Mouse (Mus musculus) CH12.LX (cell line): ENCODE measurements around the gene Samd13. TPM values are rescaled to one million over a fixed set of nuclear protein-coding genes. Genes with fewer than 3 reads are reported as not detected.

ENCODE experiments used
- DNase-seq: peaks from one replicate; pipeline ENCODE4 v3.0.0-alpha.2; 2013; ENCODE audit errors: extremely low read depth
- H3K27ac ChIP-seq: 2 replicates; pipeline ENCODE4 v1.5.1; 2012; ENCODE audit warnings: low read depth, mild to moderate bottlenecking, control low read depth, moderate library complexity; ENCODE audit not compliant: insufficient read depth
- H3K27me3 ChIP-seq: replicated peaks from 2 replicates; pipeline ENCODE3; 2012; ENCODE audit warnings: inconsistent platforms
- H3K36me3 ChIP-seq, 2 experiments: replicated peaks in 1 of 2; 2 replicates each; pipeline versions ENCODE3 to v1.6.1; 2012; ENCODE audit warnings: inconsistent platforms in 1 of 2, low read length in 1 of 2, mild to moderate bottlenecking in 1 of 2, mixed read lengths in 1 of 2, moderate library complexity in 1 of 2; ENCODE audit not compliant: control insufficient read depth in 1 of 2, insufficient read depth in 1 of 2
- H3K4me1 ChIP-seq, 2 experiments: 2 replicates each; pipeline ENCODE4 v1.6.1; 2012; ENCODE audit warnings: inconsistent platforms in 1 of 2, moderate library complexity in 1 of 2; ENCODE audit not compliant: insufficient read depth in 2 of 2, control insufficient read depth in 1 of 2
- H3K4me2 ChIP-seq: 2 replicates; pipeline ENCODE4 v1.6.1; 2012; ENCODE audit warnings: low read depth, mild to moderate bottlenecking, control low read depth; ENCODE audit not compliant: poor library complexity, insufficient read depth, severe bottlenecking
- H3K4me3 ChIP-seq, 3 experiments: fragments of 150-350 bp in 1 of 3; sonication (generic) in 1 of 3; replicated peaks in 1 of 3; 2 replicates each; pipeline versions ENCODE3 to v1.5.1; 2011 to 2012; ENCODE audit warnings: low read depth in 2 of 3, low read length in 2 of 3, mild to moderate bottlenecking in 2 of 3, moderate library complexity in 2 of 3, control low read depth in 1 of 3, improper control_type of control experiment in 1 of 3, inconsistent platforms in 1 of 3, mixed read lengths in 1 of 3; ENCODE audit not compliant: poor library complexity in 1 of 3
- H3K79me2 ChIP-seq: replicated peaks from 2 replicates; pipeline ENCODE4 v1.6.1; 2012; ENCODE audit warnings: mild to moderate bottlenecking, moderate library complexity; ENCODE audit not compliant: control insufficient read depth, poor library complexity, insufficient read depth, severe bottlenecking; ENCODE audit errors: extremely low read depth
- H3K9ac ChIP-seq: 2 replicates; pipeline ENCODE4 v1.6.1; 2012; ENCODE audit warnings: low read depth, mild to moderate bottlenecking, control low read depth, moderate library complexity; ENCODE audit not compliant: insufficient read depth
- H3K9me3 ChIP-seq: replicated peaks from 2 replicates; pipeline ENCODE3; 2012; ENCODE audit warnings: low read length, inconsistent platforms, mixed read lengths
- BHLHE40 ChIP-seq: IDR thresholded peaks from 2 replicates; pipeline ENCODE4 v1.6.1; 2011; ENCODE audit warnings: mild to moderate bottlenecking, low read depth, low read length, improper control_type of control experiment
- CTCF ChIP-seq, 2 experiments: IDR thresholded peaks in 1 of 2; conservative IDR thresholded peaks in 1 of 2; 2 replicates each; pipeline ENCODE4 v1.5.1; 2011 to 2012; ENCODE audit warnings: low read depth in 2 of 2, low read length in 2 of 2, improper control_type of control experiment in 1 of 2, inconsistent platforms in 1 of 2, mild to moderate bottlenecking in 1 of 2, moderate library complexity in 1 of 2
- E2F4 ChIP-seq: IDR thresholded peaks from 2 replicates; pipeline ENCODE4 v1.6.1; 2011; ENCODE audit warnings: low read depth, low read length, improper control_type of control experiment; ENCODE audit not compliant: insufficient replicate concordance
- ELF1 ChIP-seq: IDR thresholded peaks from 2 replicates; pipeline ENCODE4 v1.6.1; 2014; ENCODE audit warnings: low read depth, mild to moderate bottlenecking, inconsistent platforms, low read length, improper control_type of control experiment
- EP300 ChIP-seq: IDR thresholded peaks from 2 replicates; pipeline ENCODE4 v1.6.1; 2011; ENCODE audit warnings: low read length, improper control_type of control experiment
- HCFC1 ChIP-seq: IDR thresholded peaks from 2 replicates; pipeline ENCODE4 v1.6.1; 2012; ENCODE audit warnings: low read depth, mild to moderate bottlenecking, inconsistent platforms, low read length, improper control_type of control experiment
- JUND ChIP-seq: conservative IDR thresholded peaks from 2 replicates; pipeline ENCODE4 v1.6.1; 2011; ENCODE audit warnings: low read depth, low read length, improper control_type of control experiment
- MAFK ChIP-seq: IDR thresholded peaks from 2 replicates; pipeline ENCODE4 v1.6.1; 2011; ENCODE audit warnings: low read length, improper control_type of control experiment; ENCODE audit not compliant: insufficient replicate concordance
- MXI1 ChIP-seq: IDR thresholded peaks from 2 replicates; pipeline ENCODE4 v1.6.1; 2011; ENCODE audit warnings: mild to moderate bottlenecking, low read depth, low read length, improper control_type of control experiment
- PAX5 ChIP-seq: IDR thresholded peaks from 2 replicates; pipeline ENCODE4 v1.6.1; 2012; ENCODE audit warnings: low read length, inconsistent platforms, mixed read lengths
- POLR2A ChIP-seq: IDR thresholded peaks from 2 replicates; pipeline ENCODE4 v1.6.1; 2011; ENCODE audit warnings: low read depth, mild to moderate bottlenecking, improper control_type of control experiment, low read length
- RCOR1 ChIP-seq: conservative IDR thresholded peaks from 2 replicates; pipeline ENCODE4 v1.6.1; 2012; ENCODE audit warnings: low read depth, mild to moderate bottlenecking, inconsistent platforms, low read length, improper control_type of control experiment
- TBP ChIP-seq: conservative IDR thresholded peaks from 2 replicates; pipeline ENCODE4 v1.6.1; 2011; ENCODE audit warnings: low read depth, low read length, improper control_type of control experiment
- ZC3H11A ChIP-seq: IDR thresholded peaks from 2 replicates; pipeline ENCODE4 v1.6.1; 2012; ENCODE audit warnings: low read depth, mild to moderate bottlenecking, inconsistent platforms, low read length, improper control_type of control experiment
- ZMIZ1 ChIP-seq: IDR thresholded peaks from 2 replicates; pipeline ENCODE4 v1.6.1; 2012; ENCODE audit warnings: low read depth, mild to moderate bottlenecking, inconsistent platforms, low read length, improper control_type of control experiment
- dilution Hi-C: fragments of 300-500 bp; cut with MboI; formaldehyde crosslinking; loops from 2 replicates; pipeline ENCODE4 v1.14.3; 2020; ENCODE audit warnings: low sequenced_read_pairs; ENCODE audit not compliant: extremely low pct_unique_long_range_greater_than_20kb, extremely low pct_ligation_motif_present
- in situ Hi-C: fragments of 300-500 bp; cut with MboI; formaldehyde crosslinking; loops from 3 replicates; pipeline ENCODE4 v1.14.3; 2019; ENCODE audit warnings: low sequenced_read_pairs, low pct_ligation_motif_present, low pct_unique_long_range_greater_than_20kb, mixed read lengths
- polyA plus RNA-seq: library from polyadenylated mRNA; unstranded; fragments of >175 nt; gene quantifications from 2 replicates; pipeline ENCODE4 v1.2.1, GENCODE M21; 2012; ENCODE audit warnings: low read depth; ENCODE audit not compliant: insufficient read length
- total RNA-seq, 2 experiments: library from RNA; depleted of rRNA; stranded (reverse); fragments of 300-350 nt in 1 of 2; fragments of >200 nt in 1 of 2; gene quantifications; 2 replicates each; pipeline ENCODE4 v1.2.3; 2012 to 2014

Gene Samd13
- total and polyA plus RNA-seq, 3 experiments = not detected

- no peak for DNase-seq
- H3K4me3 ChIP-seq = no peak within 1 kb of the TSS
- dilution Hi-C loops = no loop called here
- no peaks in the 10 kb centered on the region for H3K9me3 ChIP-seq
- H3K27ac ChIP-seq = no peak within 1 kb of the TSS
- in situ Hi-C loops = no loop called here
- no peak within 1 kb of the TSS for H3K9ac ChIP-seq
- no peaks in the 10 kb centered on the region for H3K36me3 ChIP-seq
- peaks cover 0 to 23% of the 10 kb centered on the region in 2 experiments; a peak in 3 of 4 replicates for H3K4me1 ChIP-seq
- no peak for TF ChIP-seq TBP
- TF ChIP-seq HCFC1 = no peak
- no peak for TF ChIP-seq ELF1
- no peak for TF ChIP-seq MXI1
- no peaks in the 10 kb centered on the region for H3K79me2 ChIP-seq
- no peaks in the 10 kb centered on the region for H3K27me3 ChIP-seq
- no peak within 1 kb of the TSS for H3K4me2 ChIP-seq
These were observed 69.9 kb downstream of the Samd13 start, which contains the start of gene Dnase2b for GRCm38 (mm10) chr3:146615496-146615895. Dnase2b (minus strand) TSS chr3:146615596.

- TF ChIP-seq ZC3H11A (no peak), JUND (no peak), BHLHE40 (no peak), MAFK (no peak), PAX5 (no peak), RCOR1 (no peak)
- no peak overlapping the region for H3K9ac ChIP-seq
- H3K27me3 ChIP-seq = no peaks in the 10 kb centered on the region
- H3K79me2 ChIP-seq = no peaks in the 10 kb centered on the region
- DNase-seq = no peak
- in situ Hi-C loops (no loop called here), dilution Hi-C loops (no loop called here)
- H3K4me2 ChIP-seq = no peak overlapping the region; the same call in 1 of the 2 replicates
- H3K9me3 ChIP-seq = no peaks in the 10 kb centered on the region
- H3K27ac ChIP-seq = no peak overlapping the region
- peaks cover 4 to 28% of the 10 kb centered on the region in 2 experiments for H3K4me1 ChIP-seq
- H3K36me3 ChIP-seq = no peaks in the 10 kb centered on the region
- H3K4me3 ChIP-seq = no peak overlapping the region
These were observed 73.6 kb downstream of the Samd13 start for GRCm38 (mm10) chr3:146611821-146612220.

- H3K79me2 ChIP-seq = no peaks in the 10 kb centered on the region
- H3K4me2 ChIP-seq = no peak overlapping the region
- H3K4me3 ChIP-seq = no peak overlapping the region
- no peak for TF ChIP-seq EP300
- TF ChIP-seq ZMIZ1 = no peak
- TF ChIP-seq E2F4 = no peak
- TF ChIP-seq CTCF (conservative IDR thresholded peaks at IDR 0.05 in 1 of 2, IDR thresholded peaks at IDR 0.05 in 1 of 2; ENCODE audit: low read depth in 2 of 2, low read length in 2 of 2) = no peak
- no peak for TF ChIP-seq POLR2A
- no peak for TF ChIP-seq MXI1
- no peak overlapping the region for H3K9ac ChIP-seq
- dilution Hi-C loops (no loop called here), in situ Hi-C loops (no loop called here)
- no peaks in the 10 kb centered on the region for H3K27me3 ChIP-seq
- no peaks in the 10 kb centered on the region for H3K36me3 ChIP-seq
- H3K9me3 ChIP-seq = no peaks in the 10 kb centered on the region
- no peak for DNase-seq
- no peak overlapping the region for H3K27ac ChIP-seq
- peaks cover 4 to 23% of the 10 kb centered on the region in 2 experiments for H3K4me1 ChIP-seq
These were observed 74.1 kb downstream of the Samd13 start for GRCm38 (mm10) chr3:146611261-146611660.
